Mouse (Mus musculus): Measurements from ENCODE around the gene Atrnl1. TPM values are rescaled to one million over a fixed set of nuclear protein-coding genes. Genes with fewer than 3 reads are reported as not detected.

The Atrnl1 gene
- total RNA-seq, 2 experiments from 2014 or later: 10.4 to 10.9 TPM

GRCm38 (mm10) chr19:57605941-57606340, 4.9 kb upstream of the Atrnl1 start:
- DNase-seq: no peak
- intact Hi-C loops (cut with DNase I; ENCODE audit: low total_unique reads): no loop called here

- no peak for DNase-seq
- intact Hi-C loops (cut with DNase I; ENCODE audit: low total_unique reads): no loop called here
Observed at GRCm38 (mm10) chr19:57606351-57606750, 4.5 kb upstream of the Atrnl1 start.

- intact Hi-C loops (cut with DNase I; ENCODE audit: low total_unique reads): no loop called here
- peak; percentile 33 for DNase-seq
Observed at GRCm38 (mm10) chr19:57609361-57610057, 1.3 kb upstream of the Atrnl1 start.

GRCm38 (mm10) chr19:57610058-57610475, 767 bp upstream of the Atrnl1 start:
- no peak for DNase-seq
- intact Hi-C loops (cut with DNase I; ENCODE audit: low total_unique reads): no loop called here

GRCm38 (mm10) chr19:57611291-57612178, 701 bp downstream of the Atrnl1 start:
- intact Hi-C loops (cut with DNase I; ENCODE audit: low total_unique reads): no loop called here
- peak; percentile 60 for DNase-seq

GRCm38 (mm10) chr19:57612179-57612472, 1.3 kb downstream of the Atrnl1 start:
- intact Hi-C loops (cut with DNase I; ENCODE audit: low total_unique reads): no loop called here
- no peak for DNase-seq

GRCm38 (mm10) chr19:57615972-57616621, 5.3 kb downstream of the Atrnl1 start:
- intact Hi-C loops (cut with DNase I; ENCODE audit: low total_unique reads): no loop called here

GRCm38 (mm10) chr19:57619088-57619487, 8.3 kb downstream of the Atrnl1 start:
- intact Hi-C loops (cut with DNase I; ENCODE audit: low total_unique reads): no loop called here
- no peak for DNase-seq

More at GRCm38 (mm10) chr19:57615972-57616621, 5.3 kb downstream of the Atrnl1 start:
- no peak for DNase-seq

- intact Hi-C loops (cut with DNase I; ENCODE audit: low total_unique reads): no loop called here
- no peak for DNase-seq
Observed at GRCm38 (mm10) chr19:57621814-57622213, 11.0 kb downstream of the Atrnl1 start.

- DNase-seq: no peak
- intact Hi-C loops (cut with DNase I; ENCODE audit: low total_unique reads): no loop called here
Observed at GRCm38 (mm10) chr19:57625738-57626137, 14.9 kb downstream of the Atrnl1 start.

GRCm38 (mm10) chr19:57627251-57627650, 16.4 kb downstream of the Atrnl1 start:
- intact Hi-C loops (cut with DNase I; ENCODE audit: low total_unique reads): no loop called here
- DNase-seq: no peak

- intact Hi-C loops (cut with DNase I; ENCODE audit: low total_unique reads): loop anchor here (5.0 to 10.0 kb wide), 2 partner anchors 158 to 240 kb away; no protein-coding TSS in a partner anchor
- DNase-seq: no peak
Observed at GRCm38 (mm10) chr19:57642536-57642935, 31.7 kb downstream of the Atrnl1 start.

- DNase-seq: no peak
- intact Hi-C loops (cut with DNase I; ENCODE audit: low total_unique reads): loop anchor here (5.0 to 10.0 kb wide), 2 partner anchors 158 to 241 kb away; no protein-coding TSS in a partner anchor
Observed at GRCm38 (mm10) chr19:57642980-57643379, 32.1 kb downstream of the Atrnl1 start.

GRCm38 (mm10) chr19:57648202-57648943, 37.5 kb downstream of the Atrnl1 start:
- intact Hi-C loops (cut with DNase I; ENCODE audit: low total_unique reads): loop anchor here (10.0 kb wide), 1 partner anchor 164 kb away; no protein-coding TSS in a partner anchor
- no peak for DNase-seq

- DNase-seq: no peak
- intact Hi-C loops (cut with DNase I; ENCODE audit: low total_unique reads): loop anchor here (10.0 kb wide), 1 partner anchor 164 kb away; no protein-coding TSS in a partner anchor
Observed at GRCm38 (mm10) chr19:57648944-57649271, 38.1 kb downstream of the Atrnl1 start.

- intact Hi-C loops (cut with DNase I; ENCODE audit: low total_unique reads): loop anchor here (10.0 kb wide), 1 partner anchor 820 kb away; no protein-coding TSS in a partner anchor
- peak; percentile 31 for DNase-seq
Observed at GRCm38 (mm10) chr19:57655083-57655482, 44.2 kb downstream of the Atrnl1 start.

- DNase-seq: no peak
- intact Hi-C loops (cut with DNase I; ENCODE audit: low total_unique reads): loop anchor here (10.0 kb wide), 1 partner anchor 819 kb away; no protein-coding TSS in a partner anchor
Observed at GRCm38 (mm10) chr19:57655491-57655890, 44.7 kb downstream of the Atrnl1 start.

GRCm38 (mm10) chr19:57657426-57658087, 46.7 kb downstream of the Atrnl1 start:
- intact Hi-C loops (cut with DNase I; ENCODE audit: low total_unique reads): loop anchor here (10.0 kb wide), 1 partner anchor 817 kb away; no protein-coding TSS in a partner anchor
- DNase-seq: no peak

Measured in gastrocnemius, postnatal 14 days (tissue).